Mouse (Mus musculus) kidney, embryonic 15.5 days (tissue): ENCODE measurements around the gene Lamtor4. TPM values are rescaled to one million over a fixed set of nuclear protein-coding genes. Genes with fewer than 3 reads are reported as not detected.

Source experiments
- polyA plus RNA-seq: library from polyadenylated mRNA; unstranded; fragments of >200 nt; fragmentation: Nextera tagmentation; extraction: Ambion mirVana; gene quantifications from 2 replicates; pipeline ENCODE4 v1.2.1, GENCODE M21; 2015

Lamtor4 gene
- polyA plus RNA-seq, 1 experiment from 2014 or later, result 57.8 TPM

Other genes with a start within 250 kb of the Lamtor4 start
- not detected in 2 replicates for gene Smok3a, start 234.2 kb upstream of the Lamtor4 start, polyA plus RNA-seq
- not detected in 2 replicates for gene Smok3b, start 234.1 kb upstream of the Lamtor4 start, polyA plus RNA-seq
- gene Smok3c, start 202.3 kb upstream of the Lamtor4 start, polyA plus RNA-seq, result not detected in 2 replicates
- gene Zkscan1, start 170.4 kb upstream of the Lamtor4 start, polyA plus RNA-seq, result 22.9 and 23.5 TPM in 2 replicates
- gene Zscan21, start 138.6 kb upstream of the Lamtor4 start, polyA plus RNA-seq, result 61.4 and 64.6 TPM in 2 replicates
- 23.2 and 26.4 TPM in 2 replicates for gene Zfp113, start 99.7 kb upstream of the Lamtor4 start, polyA plus RNA-seq
- gene Cops6, start 94.4 kb upstream of the Lamtor4 start, polyA plus RNA-seq, result 306 and 316 TPM in 2 replicates
- 24.2 and 28.2 TPM in 2 replicates for gene Ap4m1, start 83.5 kb upstream of the Lamtor4 start, polyA plus RNA-seq
- gene Mcm7, start 83.1 kb upstream of the Lamtor4 start, polyA plus RNA-seq, result 211 and 225 TPM in 2 replicates
- 102 and 109 TPM in 2 replicates for gene Taf6, start 68.0 kb upstream of the Lamtor4 start, polyA plus RNA-seq
- gene Cnpy4, start 68.0 kb upstream of the Lamtor4 start, polyA plus RNA-seq, result 61.9 and 62.9 TPM in 2 replicates
- 8.4 and 10.5 TPM in 2 replicates for gene Mblac1, start 61.2 kb upstream of the Lamtor4 start, polyA plus RNA-seq
- not detected in 2 replicates for gene Nxpe5, start 29.6 kb upstream of the Lamtor4 start, polyA plus RNA-seq
- gene BC037034, start 8.6 kb downstream of the Lamtor4 start, polyA plus RNA-seq, result 5.9 and 6.5 TPM in 2 replicates
- gene Gal3st4, start 17.4 kb downstream of the Lamtor4 start, polyA plus RNA-seq, result 2.1 and 2.7 TPM in 2 replicates
- 0.08 and 0.22 TPM in 2 replicates for gene Gm43720, start 24.5 kb downstream of the Lamtor4 start, polyA plus RNA-seq
- 27.8 and 29.8 TPM in 2 replicates for gene Gpc2, start 24.5 kb downstream of the Lamtor4 start, polyA plus RNA-seq
- 3.9 and 4.1 TPM in 2 replicates for gene Stag3, start 24.8 kb downstream of the Lamtor4 start, polyA plus RNA-seq
- 0.23 TPM in 1 of 2 replicates, not detected in the other for gene Pvrig, start 86.5 kb downstream of the Lamtor4 start, polyA plus RNA-seq
- 38.1 TPM in 2 replicates for gene Zfp157, start 186.0 kb downstream of the Lamtor4 start, polyA plus RNA-seq